Mouse (Mus musculus): ENCODE measurements around the gene Ddx41.
A peak's percentile ranks its signal among the peaks of the same experiment; 100 is the strongest.
"Not testable (repeated sequence)": the region's sequence is repeated elsewhere in the genome, so short reads cannot be mapped to it uniquely, and the experiment has no call there.

Gene Ddx41

DNA sequence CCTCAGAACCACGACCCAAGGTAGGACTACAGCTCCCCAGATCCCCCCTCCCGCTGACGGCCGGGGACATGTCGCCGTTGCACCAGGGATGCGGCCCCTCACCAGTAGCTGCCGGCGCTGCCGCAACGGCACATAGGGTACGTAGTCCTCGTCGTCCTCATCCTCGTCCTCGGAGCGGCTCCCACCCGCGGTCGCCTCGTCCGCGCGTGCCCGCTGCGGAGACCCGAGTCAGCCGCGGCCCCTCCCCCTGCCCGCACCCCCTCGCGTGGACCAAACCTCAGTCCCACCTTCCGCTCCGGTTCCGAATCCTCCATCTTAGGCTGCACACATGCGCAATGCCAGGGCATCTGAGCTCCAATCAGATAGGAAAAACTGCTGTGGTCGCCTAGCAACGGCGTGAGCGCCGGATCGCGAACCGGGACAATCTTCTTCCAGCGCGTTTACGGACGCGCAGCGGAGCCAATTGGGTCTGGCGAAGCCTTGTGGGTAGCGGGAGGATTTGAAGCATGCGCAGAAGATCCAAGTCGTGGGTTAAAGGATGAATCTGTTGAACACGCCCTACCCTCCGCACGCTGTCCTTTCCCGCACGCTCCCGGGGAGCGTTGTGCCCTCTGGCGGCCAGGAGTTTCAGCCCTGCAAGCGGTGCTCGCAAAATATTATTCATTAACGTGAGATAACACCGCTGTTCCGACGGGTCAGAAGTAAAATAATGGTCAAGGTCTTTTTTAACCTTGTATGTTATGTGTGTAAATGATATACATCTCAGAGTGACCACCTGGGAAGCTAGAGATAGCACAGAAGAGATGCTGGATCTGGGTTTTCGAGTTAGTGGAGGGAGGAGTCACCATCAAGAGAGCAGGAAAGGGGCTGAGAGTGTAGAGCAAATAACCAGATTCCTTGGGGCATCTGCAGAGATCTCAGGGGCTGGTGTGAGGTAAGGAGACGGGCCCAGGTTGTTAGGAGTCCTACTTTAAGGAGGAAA is at the start of gene Ddx41:
Ddx41 (minus strand) TSS at position 465 of the 982 bp plus-strand sequence.
- peak; percentile 100 for DNase-seq

DNA sequence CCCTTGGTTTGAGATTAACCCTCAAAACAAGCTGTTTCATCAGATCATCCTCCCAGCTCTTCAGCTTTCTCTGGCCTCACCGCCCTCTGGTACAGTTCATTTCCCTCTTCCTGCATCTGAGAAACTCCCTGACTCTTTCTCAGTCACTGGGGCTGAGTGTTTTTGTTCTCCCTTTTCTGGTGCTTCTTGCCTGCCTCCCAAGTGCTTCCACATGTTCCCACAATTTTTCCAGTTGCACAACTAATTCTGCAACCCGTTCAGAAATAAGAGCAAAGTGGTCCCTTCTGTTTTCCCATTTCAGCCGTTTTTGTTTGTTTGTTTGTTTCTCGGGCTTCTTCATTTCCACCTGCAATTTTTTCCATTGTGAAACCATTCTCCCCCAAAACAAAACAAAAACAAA is 41.6 kb upstream of the Ddx41 start:
- DNase-seq, result no peak

DNA sequence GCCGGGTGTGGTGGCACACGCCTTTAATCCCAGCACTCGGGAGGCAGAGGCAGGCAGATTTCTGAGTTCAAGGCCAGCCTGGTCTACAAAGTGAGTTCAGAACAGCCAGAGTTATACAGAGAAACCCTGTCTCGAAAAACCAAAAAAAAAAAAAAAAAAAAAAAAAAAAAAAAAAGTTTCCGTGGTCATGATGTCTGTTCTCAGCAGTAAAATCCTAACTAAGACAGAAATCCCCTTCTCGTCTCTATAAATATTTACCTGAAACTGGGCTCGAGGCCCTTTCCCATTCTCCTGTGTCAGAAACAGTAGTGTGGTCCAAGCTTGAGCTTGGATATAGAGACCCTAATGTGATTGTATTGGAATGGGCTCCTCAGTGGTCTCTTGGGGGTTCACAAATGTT is 40.4 kb upstream of the Ddx41 start:
- not testable (repeated sequence) for DNase-seq

DNA sequence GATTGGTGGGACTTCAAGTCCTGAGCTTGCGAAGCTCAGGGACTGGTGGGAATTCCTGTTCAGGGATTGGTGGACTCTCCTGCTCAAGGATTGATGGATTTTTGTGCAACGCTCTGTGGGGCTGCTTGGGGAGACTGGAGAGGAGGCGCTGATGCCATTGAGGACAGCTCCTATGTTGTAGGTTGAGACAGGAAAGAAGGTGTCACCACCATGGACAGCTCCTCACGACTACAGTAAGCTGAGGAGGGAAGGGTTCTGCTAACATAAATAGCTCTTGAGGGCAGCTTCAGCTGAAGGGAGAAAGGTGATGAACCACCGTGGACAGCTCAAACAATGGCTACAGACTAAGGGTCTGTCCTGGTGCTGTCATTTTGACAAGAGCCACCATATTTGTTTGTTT is 39.5 kb upstream of the Ddx41 start:
- DNase-seq, result no peak

DNA sequence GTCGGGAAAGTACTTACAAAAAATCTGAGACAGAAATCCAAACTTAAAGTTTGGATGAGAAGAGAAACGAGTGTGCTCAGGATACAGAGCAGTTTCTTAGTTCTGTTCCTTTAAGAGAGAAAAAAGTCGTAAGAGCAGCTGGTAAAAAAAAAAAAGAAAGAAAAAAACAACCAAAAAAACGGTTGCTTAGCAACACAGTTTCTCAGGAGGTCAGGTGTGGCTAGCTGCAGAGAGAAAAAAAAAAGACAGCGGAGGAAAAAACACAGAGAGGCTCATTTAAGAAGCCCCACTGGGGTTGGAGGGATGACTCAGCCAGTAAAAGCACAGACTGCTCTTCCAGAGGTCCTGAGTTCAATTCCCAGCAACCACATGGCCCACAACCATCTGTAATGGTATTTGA is 37.9 kb upstream of the Ddx41 start:
- DNase-seq, result no peak

DNA sequence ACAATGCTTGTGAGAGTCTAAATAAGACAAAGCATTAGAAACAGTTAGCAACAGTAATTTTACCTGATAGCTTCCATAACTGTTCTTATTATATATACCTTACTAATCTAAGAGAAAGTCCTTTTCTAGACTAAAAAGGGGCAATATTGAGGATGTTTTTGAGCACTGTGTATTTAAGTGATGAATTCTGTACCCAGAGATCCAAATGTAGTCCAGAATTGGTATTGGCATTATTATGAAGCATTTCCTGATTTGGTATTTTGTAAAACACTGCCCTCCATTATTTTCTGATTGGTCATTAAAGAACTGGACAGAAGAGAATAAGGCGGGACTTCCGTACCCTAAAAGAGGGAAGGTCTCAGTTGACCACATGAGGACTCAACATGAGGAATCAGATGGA is 37.0 kb upstream of the Ddx41 start, which contains the start of gene Tmed9:
Tmed9 (plus strand) TSS at position 301 of the 400 bp plus-strand sequence.
- no peak for DNase-seq

DNA sequence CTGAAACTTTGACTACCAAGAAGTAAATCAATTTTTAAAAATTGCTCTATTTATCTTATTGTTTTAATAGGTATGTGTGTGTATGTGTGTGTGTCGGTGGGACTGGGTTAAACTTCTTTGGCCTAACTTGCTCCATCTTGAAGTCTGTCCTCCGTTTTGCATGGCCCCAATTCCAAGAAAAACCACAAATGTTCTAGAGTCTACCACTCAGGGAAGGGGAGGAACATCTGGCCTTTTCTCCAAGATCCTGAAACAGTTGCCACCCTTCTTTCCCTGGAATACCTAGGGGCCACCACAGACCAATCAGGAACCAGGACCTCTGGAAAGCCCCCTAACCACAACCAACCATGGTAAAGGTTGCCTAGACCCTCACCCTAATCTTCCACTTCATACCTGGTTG is 35.5 kb upstream of the Ddx41 start:
- DNase-seq, result no peak

DNA sequence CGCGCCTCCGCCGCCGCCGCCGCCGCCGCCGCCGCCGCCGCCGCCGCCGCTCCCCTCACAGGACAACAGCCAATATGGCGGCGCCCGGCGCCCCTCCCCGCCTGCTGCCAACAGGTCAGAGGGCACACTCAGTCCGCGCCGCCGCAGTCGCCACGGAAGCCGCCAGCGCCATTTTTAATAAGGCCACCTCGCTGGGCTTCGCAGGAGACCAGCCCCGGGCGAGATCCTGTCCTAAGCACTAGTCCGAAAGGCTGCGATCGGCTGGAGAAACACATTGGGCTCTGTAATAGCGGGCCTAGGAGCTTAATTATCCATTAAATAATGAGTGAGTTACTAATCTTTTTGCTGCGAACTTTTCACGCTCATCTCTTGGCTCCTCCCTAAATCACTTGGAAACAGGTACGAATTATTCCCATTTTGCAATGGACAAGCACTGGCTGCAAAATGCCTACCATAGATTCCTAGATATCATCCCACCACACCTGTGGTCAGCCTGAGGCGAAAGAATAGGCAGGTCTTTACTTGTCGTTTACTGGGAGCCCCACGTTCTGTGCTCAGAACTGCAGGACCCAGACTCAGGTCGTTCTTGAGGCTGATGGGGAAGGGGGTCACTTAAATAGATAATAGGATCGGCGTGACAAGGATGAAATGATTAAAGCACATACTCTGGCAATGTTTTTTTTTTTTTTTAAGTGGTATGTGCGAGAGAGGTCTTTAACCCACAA is 34.7 kb upstream of the Ddx41 start, which contains the start of gene Fam193b:
Fam193b (minus strand) TSS at position 94 of the 725 bp plus-strand sequence.
- DNase-seq, result peak; percentile 96 to 97

DNA sequence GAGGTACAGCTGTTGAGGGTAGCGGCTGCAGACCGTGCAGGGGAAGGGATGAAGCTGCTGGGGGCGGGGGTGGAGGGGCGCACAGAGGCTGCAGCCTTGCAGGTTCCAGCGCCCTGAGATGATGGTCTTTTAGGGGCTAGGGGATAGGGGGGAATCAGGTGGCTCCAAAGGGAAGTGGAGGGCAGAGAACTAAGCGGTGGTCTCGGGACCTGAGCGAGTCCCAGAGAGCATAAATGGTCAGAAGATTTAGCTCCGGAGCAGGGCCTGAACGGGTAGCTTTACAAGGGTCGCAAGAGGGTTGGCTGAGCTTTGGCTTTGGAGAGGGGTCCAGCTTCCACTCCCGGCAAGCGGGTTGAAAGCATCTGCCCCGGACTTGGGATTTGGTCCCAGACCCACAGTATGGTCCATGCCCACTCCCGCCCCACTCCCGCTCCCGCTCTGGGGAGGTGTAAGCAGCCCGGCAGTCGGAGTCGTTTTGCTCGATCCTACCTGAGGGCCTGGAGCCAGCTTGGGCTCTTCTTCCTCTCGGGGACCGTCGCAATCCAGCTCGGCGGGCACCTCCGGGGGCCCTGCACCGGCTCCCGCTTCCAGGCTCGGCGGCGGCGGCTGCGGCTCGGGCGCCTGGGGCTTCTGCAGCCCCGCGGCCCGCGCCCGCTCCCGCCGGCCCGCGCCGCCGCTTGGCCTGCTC is 34.0 kb upstream of the Ddx41 start:
- peak in 1 of 2 experiments; percentile 51 for DNase-seq

DNA sequence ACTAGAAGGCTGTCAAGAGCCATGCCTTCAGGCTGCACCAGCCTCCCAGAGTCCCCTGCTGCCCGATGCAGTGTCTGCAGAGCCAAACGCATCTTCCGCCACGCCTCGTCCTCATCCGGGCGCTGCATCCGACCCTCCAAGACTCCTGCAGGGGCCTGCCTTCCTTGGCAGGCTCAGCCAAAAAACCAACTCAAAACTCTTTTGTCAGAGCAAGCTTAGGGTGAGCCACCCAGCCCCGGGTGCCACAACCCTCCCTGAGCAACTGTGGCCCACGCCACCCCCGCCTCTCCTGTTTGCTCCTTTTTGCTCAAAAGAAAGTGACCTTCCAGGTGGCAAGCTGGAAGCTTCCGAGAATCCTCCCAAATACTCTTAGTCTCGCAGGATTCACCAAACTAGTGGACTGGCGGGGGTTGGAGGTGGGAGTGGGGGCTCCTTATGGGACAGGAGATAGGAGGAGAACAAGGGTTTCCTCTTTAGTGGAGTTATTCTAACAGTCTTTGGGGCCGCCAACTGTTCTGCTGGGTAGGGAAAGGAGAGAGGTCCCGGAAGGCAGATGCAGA is 33.3 kb upstream of the Ddx41 start:
- DNase-seq, result peak; percentile 22 to 62

DNA sequence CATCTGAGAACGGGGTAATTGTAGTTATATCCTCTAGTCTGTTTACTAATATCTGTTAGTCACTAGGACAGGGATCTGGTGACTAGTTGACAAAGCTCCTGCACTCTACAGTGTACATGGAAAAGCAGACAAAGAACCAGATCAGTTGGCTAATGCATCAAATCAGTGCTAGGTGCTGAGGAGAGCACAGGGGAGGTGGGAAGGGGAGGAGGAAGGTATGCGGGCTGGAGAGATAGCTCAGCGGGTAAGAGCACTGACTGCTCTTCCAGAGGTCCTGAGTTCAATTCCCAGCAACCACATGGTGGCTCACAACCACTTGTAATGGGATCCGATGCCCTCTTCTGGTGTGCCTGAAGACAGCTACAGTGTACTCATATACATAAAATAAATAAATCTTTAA is 32.1 kb upstream of the Ddx41 start:
- DNase-seq, result not testable (repeated sequence)

DNA sequence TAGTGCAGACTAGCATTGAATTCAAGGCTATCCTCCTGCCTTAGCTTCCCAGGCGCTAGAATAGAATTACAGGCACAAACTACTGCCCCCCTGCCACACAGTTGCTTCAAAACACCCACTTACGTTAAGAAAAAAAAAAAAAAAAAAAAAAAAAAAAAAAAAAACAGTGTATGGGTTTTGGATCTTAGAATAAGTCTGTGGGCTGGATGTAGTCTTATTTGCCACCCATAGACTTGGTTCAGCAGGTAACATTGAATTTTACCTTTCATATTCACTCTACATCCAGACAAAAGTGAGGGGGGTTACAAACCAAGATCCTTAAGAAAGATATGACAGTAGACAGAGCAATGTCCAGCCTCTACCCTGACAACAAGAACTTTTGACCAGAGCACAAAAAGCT is 31.5 kb upstream of the Ddx41 start:
- no peak for DNase-seq

DNA sequence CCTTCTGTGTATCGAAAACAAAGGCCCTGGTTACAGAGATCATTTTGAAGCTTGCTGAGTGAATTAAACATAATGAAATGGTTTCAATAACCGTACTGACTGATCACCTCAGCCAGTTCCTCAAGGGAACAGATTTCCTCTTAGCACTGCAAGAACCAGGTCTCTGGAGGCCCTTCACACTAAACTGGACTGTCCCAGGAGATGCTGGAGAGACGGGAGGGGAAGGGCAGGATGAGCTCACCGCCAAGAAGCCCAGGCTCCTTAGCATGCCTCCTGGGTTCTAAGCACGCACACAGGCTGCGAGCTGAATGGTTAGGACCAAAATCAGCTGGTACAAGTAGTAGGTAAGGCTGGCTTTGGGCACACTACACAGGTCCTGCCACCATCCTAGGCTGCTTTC is 30.5 kb upstream of the Ddx41 start:
- DNase-seq, result no peak

DNA sequence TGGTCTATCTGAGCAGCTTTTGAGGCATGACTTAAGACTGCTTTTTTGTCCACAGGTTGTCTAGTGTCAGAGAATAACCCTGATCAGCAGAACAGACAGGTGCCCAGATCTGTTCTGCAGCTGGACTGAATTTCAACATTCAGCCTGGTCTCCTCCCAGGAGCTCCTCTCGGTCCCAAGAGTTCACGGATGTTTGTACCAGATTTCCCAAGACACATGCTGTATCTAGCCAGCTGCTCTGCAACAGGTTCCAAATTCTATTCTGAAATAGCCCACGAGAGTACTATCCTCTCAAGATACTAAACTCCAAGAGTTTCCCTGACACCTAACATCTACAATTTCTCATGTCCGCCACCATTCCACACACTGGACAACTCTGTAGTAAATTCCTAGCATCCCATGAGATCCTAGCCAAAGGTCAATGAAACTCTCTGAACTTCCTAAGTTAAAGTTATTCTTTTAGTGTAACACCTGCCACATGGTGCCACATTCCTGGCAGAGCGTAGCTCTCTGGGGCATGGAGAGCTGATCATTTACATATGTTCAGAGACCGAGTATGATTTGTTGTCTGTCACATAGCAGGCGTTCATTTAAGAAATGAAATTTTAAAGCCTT is 26.9 kb upstream of the Ddx41 start:
- no peak for DNase-seq

DNA sequence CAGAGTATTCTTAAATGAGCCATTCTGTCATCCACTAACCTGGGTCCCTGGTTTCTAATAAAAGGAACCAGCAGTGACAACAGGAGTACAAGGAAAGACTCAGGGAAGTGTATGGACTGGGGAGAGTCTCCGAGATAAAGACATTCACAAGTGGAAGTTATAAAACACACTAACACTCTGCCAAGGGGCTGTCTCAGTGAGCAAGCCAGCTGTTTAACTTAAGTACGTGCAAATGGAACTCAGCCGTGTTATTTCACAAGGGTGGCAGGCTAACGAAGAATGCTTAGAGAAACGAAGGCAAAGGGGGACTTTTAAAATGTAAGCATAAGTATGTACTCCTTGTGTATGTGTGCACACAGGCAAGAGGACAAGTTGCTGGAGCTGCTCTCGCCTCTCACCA is 21.0 kb upstream of the Ddx41 start:
- peak; percentile 28 to 43 for DNase-seq

DNA sequence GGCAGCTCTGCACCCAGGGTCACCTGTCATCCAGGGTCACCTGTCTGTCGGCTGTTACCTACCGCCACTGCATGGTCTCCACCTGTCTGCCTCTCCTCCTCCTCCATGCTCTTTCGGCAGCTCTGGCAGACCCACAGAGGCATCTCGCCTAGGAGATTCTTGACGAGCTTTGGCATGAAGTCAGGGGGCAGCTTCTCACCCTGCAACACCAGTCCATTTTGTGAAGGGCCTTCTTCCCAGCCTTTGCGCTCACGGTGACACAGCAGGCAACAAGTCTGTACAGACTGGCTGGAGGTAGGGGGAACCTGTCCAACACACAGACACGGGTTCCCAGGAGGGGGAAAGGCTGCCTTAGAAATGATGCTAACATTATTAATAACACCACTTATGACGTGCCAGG is 19.5 kb upstream of the Ddx41 start:
- no peak for DNase-seq

DNA sequence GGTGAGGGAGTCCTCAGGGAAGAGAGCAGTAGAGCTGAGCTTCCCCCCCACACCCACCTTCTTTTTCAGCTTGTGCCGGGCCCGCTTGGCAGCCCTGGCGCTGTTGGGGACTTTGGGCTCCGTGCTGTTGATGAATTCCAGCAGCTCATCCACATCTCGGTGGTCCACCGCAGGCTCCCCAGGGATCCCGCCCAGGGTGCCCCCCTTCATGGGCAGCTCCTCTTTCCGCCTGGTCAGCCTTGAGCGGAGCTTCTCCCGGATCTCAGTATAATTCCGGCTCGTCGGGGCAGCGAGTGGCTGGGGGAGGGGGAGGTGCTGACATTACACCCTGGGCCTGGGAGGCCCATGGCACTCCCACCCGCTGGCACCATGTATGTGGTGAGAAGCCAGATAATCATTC is 12.6 kb upstream of the Ddx41 start:
- DNase-seq, result peak in 1 of 2 experiments; percentile 22

DNA sequence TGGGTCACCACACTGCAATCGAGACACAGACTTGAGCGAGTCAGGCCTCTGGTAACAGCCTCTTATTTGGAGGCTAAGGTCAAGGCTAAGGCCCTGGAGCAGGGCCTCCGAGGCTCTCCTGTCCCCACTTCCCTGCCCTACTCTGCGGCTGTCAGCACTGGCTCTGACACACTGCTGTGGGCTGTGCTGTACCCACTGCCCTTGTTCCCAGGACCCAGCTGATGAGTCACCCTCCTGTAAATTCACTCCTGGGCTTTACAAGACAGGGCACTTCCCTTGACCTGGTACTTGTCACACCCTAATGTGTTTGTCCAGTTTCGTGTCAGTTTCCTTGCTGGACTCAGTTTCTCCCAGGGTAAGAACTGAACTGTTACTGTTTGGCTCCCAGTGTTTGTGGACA is 12.0 kb upstream of the Ddx41 start:
- DNase-seq, result no peak

DNA sequence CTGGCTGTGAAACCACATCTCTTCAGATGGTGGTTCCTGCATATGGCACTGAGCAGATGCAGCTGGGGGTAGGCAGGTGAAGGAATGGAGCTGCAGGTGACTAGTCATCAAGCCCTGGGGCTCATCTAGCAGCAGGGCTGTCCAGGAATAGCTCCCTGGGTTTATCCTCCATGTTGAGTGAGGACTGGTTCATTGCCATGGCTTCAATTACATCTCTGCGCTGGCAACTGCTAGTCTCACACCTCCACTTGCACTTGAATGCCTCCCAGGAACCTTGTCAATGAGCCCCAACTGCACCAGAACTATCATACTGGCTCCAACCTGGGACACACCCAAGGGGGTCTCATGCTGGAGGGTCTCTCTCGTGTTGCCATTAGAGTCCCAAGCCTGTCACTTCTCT is 11.5 kb upstream of the Ddx41 start:
- DNase-seq, result no peak

DNA sequence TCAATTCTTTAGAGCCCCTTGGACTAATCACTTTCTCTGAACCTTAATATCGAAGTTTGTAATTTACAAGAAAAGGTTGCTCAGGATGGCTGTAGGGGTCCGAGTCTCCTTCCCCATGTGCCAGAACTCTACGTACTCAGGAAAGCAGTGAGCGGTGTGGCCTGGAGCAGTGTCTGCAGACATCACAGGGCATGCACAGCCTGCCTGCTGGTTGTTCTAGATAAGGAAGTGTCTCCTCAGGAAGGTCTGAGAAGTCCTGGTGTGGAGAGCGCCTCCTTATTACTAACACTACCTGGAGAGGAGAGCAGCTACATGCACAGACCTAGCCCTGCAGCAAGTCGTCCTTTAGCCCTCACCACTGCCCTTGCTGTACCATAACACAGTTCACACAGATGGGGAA is 8.3 kb upstream of the Ddx41 start:
- DNase-seq, result no peak

DNA sequence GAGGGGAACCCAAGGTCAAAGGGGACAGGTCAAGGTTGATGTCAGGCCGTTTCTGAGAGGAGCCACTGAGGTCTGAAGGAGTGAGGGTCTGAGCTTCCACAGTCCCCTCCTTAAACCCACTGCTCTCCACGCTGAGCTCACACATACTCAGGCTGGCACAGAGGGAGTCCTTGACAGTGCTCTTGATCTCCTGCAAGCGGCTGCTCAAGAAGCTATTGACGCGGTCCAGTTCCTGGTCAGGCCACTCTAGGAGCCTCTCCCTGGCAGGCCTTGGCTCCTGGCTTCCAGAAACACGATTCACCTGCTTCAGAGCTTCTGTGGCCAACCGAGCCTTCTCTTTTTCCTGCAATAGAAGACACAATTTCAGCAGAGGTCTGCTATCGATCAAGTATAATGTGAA is 7.0 kb upstream of the Ddx41 start:
- DNase-seq, result peak; percentile 33 to 76

DNA sequence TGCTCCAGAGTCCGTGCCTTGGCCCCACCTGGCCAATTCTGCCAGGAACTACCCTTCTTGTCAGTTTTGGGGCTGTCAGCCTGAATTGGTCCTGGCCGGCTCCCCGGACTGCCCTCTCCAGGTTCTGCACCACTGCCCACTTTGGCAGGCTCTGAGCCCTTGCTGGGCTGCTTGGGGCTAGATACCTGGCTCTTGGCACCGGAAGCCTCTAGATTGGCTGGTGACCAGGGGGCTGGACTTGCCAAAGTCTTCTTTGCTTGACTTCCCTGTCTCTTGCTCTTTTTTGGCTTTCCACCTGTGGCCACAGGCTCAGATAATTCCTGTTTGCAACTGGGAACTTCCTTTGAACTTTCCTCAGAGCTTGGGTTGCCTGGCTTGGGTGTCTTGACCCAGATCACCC is 6.4 kb upstream of the Ddx41 start:
- peak; percentile 51 to 76 for DNase-seq

Measured in lung, postnatal 4 days (tissue).